Mouse (Mus musculus): ENCODE data around the gene Ino80b. TPM values are rescaled to one million over a fixed set of nuclear protein-coding genes. Genes with fewer than 3 reads are reported as not detected.
A peak's percentile ranks its signal among the peaks of the same experiment; 100 is the strongest.

The Ino80b gene
- total RNA-seq (2012; rRNA removed) (26.1 and 26.9 TPM in 2 replicates), total RNA-seq (2014; rRNA removed) (14.9 and 15.4 TPM in 2 replicates), polyA plus RNA-seq (2012; ENCODE audit: insufficient read length, low read depth) (30.4 and 34.2 TPM in 2 replicates)

GRCm38 (mm10) chr6:83125331-83125730 lies at the start of gene Ino80b:
Gene Ino80b (minus strand): TSS chr6:83125431.
- TF ChIP-seq ELF1 (IDR thresholded peaks at IDR 0.05; ENCODE audit: low read depth, low read length) (no peak), NRF1 (IDR thresholded peaks at IDR 0.05; ENCODE audit: low read depth, low read length) (no peak), MYC (IDR thresholded peaks at IDR 0.05; ENCODE audit: low read depth, low read length) (no peak), GABPA (IDR thresholded peaks at IDR 0.05; ENCODE audit: insufficient replicate concordance, low read depth, low read length) (no peak), UBTF (IDR thresholded peaks at IDR 0.05; ENCODE audit: low read depth, low read length) (no peak), IRF4 (IDR thresholded peaks at IDR 0.05; ENCODE audit: low read depth, low read length) (no peak), ETS1 (conservative IDR thresholded peaks at IDR 0.05; ENCODE audit: low read depth, low read length) (no peak), CTCF (conservative IDR thresholded peaks at IDR 0.05 in 1 of 2, IDR thresholded peaks at IDR 0.05 in 1 of 2; ENCODE audit: low read depth in 2 of 2, low read length in 2 of 2) (no peak), JUND (conservative IDR thresholded peaks at IDR 0.05; ENCODE audit: low read depth, low read length) (no peak), TCF12 (IDR thresholded peaks at IDR 0.05; ENCODE audit: low read depth, low read length) (no peak), USF1 (IDR thresholded peaks at IDR 0.05; ENCODE audit: low read depth, low read length) (no peak), TBP (conservative IDR thresholded peaks at IDR 0.05; ENCODE audit: low read depth, low read length) (no peak), POLR2AphosphoS2 (IDR thresholded peaks at IDR 0.05; ENCODE audit: low read depth, low read length) (no peak)
- peak within 1 kb of the TSS; percentile 80 to 92 (median 88) for H3K4me3 ChIP-seq (replicated peaks in 1 of 3; ENCODE audit: low read depth in 2 of 3, low read length in 2 of 3, poor library complexity in 1 of 3)
- no peaks in the 10 kb centered on the region for H3K79me2 ChIP-seq (replicated peaks; ENCODE audit: control insufficient read depth, extremely low read depth, insufficient read depth, poor library complexity, severe bottlenecking)
- dilution Hi-C loops (cut with MboI; ENCODE audit: extremely low pct_ligation_motif_present, extremely low pct_unique_long_range_greater_than_20kb, low sequenced_read_pairs) (no loop called here), in situ Hi-C loops (cut with MboI; ENCODE audit: low pct_ligation_motif_present, low pct_unique_long_range_greater_than_20kb, low sequenced_read_pairs) (no loop called here)
- peak within 1 kb of the TSS; percentile 94 for H3K9ac ChIP-seq (ENCODE audit: insufficient read depth, low read depth)
- H3K4me1 ChIP-seq (ENCODE audit: control insufficient read depth in 1 of 2, insufficient read depth in 2 of 2) = peaks cover 2 to 37% of the 10 kb centered on the region in 2 experiments
- H3K36me3 ChIP-seq (replicated peaks in 1 of 2; ENCODE audit: control insufficient read depth in 1 of 2, insufficient read depth in 1 of 2, low read length in 1 of 2) = peaks cover 2 to 8% of the 10 kb centered on the region in 2 experiments
- no peak within 1 kb of the TSS for H3K27ac ChIP-seq (ENCODE audit: insufficient read depth, low read depth)
- peak within 1 kb of the TSS; percentile 82 for H3K4me2 ChIP-seq (ENCODE audit: insufficient read depth, low read depth, poor library complexity, severe bottlenecking)
- DNase-seq (ENCODE audit: extremely low read depth) = no peak
- no peaks in the 10 kb centered on the region for H3K27me3 ChIP-seq (replicated peaks)
- no peaks in the 10 kb centered on the region for H3K9me3 ChIP-seq (replicated peaks; ENCODE audit: low read length)

DNA sequence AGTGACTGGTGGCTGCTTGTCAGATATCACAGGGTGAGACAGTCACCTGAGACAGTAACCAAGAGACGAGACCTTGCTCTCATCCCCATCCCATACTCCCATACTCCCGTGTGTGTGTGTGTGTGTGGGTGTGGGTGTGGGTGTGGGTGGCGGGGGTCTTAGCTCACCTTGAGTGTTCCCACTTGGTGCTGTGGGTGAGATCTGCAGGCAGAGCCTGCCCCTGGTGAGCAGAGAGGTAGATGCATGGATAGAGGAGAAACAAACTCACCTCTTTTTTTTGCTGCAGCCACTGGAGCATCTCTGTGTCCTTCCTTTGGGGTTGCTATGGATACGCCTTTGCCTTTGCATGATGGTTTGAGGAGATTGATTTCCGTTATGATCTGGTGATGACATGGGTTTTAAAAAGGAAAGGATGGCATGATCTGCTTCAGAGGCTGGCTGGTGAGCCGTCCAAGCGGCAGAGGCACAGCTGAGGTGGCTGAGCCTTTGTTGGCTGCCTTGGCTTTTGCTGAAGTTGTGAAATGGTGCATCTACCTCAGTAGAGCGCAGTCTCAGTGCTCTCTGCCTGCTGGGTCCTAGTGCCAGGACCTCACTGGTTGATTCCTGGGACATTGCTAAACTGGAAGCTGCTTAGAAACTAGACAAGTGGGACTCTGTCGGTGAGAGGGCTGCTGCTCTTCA lies 47.1 kb upstream of the Ino80b start:
- dilution Hi-C loops (cut with MboI; ENCODE audit: extremely low pct_ligation_motif_present, extremely low pct_unique_long_range_greater_than_20kb, low sequenced_read_pairs) = no loop called here
- Histone ChIP-seq H3K27ac (ENCODE audit: insufficient read depth, low read depth) (no peak overlapping the region), H3K4me3 (replicated peaks in 1 of 3; ENCODE audit: low read depth in 2 of 3, low read length in 2 of 3, poor library complexity in 1 of 3) (no peak overlapping the region), H3K9ac (ENCODE audit: insufficient read depth, low read depth) (no peak overlapping the region), H3K36me3 (replicated peaks in 1 of 2; ENCODE audit: control insufficient read depth in 1 of 2, insufficient read depth in 1 of 2, low read length in 1 of 2) (peaks cover 0 to 34% of the 10 kb centered on the region in 2 experiments), H3K4me1 (ENCODE audit: control insufficient read depth in 1 of 2, insufficient read depth in 2 of 2) (peaks cover 9 to 10% of the 10 kb centered on the region in 2 experiments; a peak in 2 of 4 replicates), H3K9me3 (replicated peaks; ENCODE audit: low read length) (no peaks in the 10 kb centered on the region), H3K27me3 (replicated peaks) (no peaks in the 10 kb centered on the region), H3K4me2 (ENCODE audit: insufficient read depth, low read depth, poor library complexity, severe bottlenecking) (no peak overlapping the region), H3K79me2 (replicated peaks; ENCODE audit: control insufficient read depth, extremely low read depth, insufficient read depth, poor library complexity, severe bottlenecking) (no peaks in the 10 kb centered on the region)
- DNase-seq (ENCODE audit: extremely low read depth) = no peak
- in situ Hi-C loops (cut with MboI; ENCODE audit: low pct_ligation_motif_present, low pct_unique_long_range_greater_than_20kb, low sequenced_read_pairs) = no loop called here
- no peak for TF ChIP-seq MAFK (IDR thresholded peaks at IDR 0.05; ENCODE audit: insufficient replicate concordance, low read length)
- TF ChIP-seq POLR2AphosphoS2 (IDR thresholded peaks at IDR 0.05; ENCODE audit: low read depth, low read length) = no peak
- no peak for TF ChIP-seq UBTF (IDR thresholded peaks at IDR 0.05; ENCODE audit: low read depth, low read length)
- TF ChIP-seq ZNF384 (IDR thresholded peaks at IDR 0.05; ENCODE audit: low read depth, low read length) = no peak
- TF ChIP-seq SIN3A (IDR thresholded peaks at IDR 0.05; ENCODE audit: low read length) = no peak
- TF ChIP-seq CTCF (conservative IDR thresholded peaks at IDR 0.05 in 1 of 2, IDR thresholded peaks at IDR 0.05 in 1 of 2; ENCODE audit: low read depth in 2 of 2, low read length in 2 of 2) = no peak
- TF ChIP-seq POLR2A (IDR thresholded peaks at IDR 0.05; ENCODE audit: low read depth, low read length) = no peak
- TF ChIP-seq JUND (conservative IDR thresholded peaks at IDR 0.05; ENCODE audit: low read depth, low read length) = no peak
- TF ChIP-seq KAT2A (IDR thresholded peaks at IDR 0.05; ENCODE audit: insufficient replicate concordance, low read length) = no peak
- no peak for TF ChIP-seq ETS1 (conservative IDR thresholded peaks at IDR 0.05; ENCODE audit: low read depth, low read length)
- TF ChIP-seq MYC (IDR thresholded peaks at IDR 0.05; ENCODE audit: low read depth, low read length) = no peak
- no peak for TF ChIP-seq ZMIZ1 (IDR thresholded peaks at IDR 0.05; ENCODE audit: low read depth, low read length)
- TF ChIP-seq TBP (conservative IDR thresholded peaks at IDR 0.05; ENCODE audit: low read depth, low read length) = no peak
- TF ChIP-seq IRF4 (IDR thresholded peaks at IDR 0.05; ENCODE audit: low read depth, low read length) = no peak
- TF ChIP-seq USF1 (IDR thresholded peaks at IDR 0.05; ENCODE audit: low read depth, low read length) = no peak
- TF ChIP-seq ZKSCAN1 (IDR thresholded peaks at IDR 0.05; ENCODE audit: borderline replicate concordance, low read depth, low read length) = no peak
- TF ChIP-seq GABPA (IDR thresholded peaks at IDR 0.05; ENCODE audit: insufficient replicate concordance, low read depth, low read length) = no peak
- TF ChIP-seq TCF12 (IDR thresholded peaks at IDR 0.05; ENCODE audit: low read depth, low read length) = no peak

Measured in CH12.LX (cell line).